In genomic region chr17:33702178-33702577, GRCm38 (mm10) we compare ENCODE assay signal across 21 mouse cellular contexts. TPM values are rescaled to one million over a fixed set of nuclear protein-coding genes. Genes with fewer than 3 reads are reported as not detected.
DNase-seq lines count a peak whose midpoint lies in the region; ATAC-seq and TF ChIP-seq lines count a peak whose summit lies in the region.
"Had no signal": no experiment of that assay in that cellular context is flagged by ENCODE, and none has a peak within 500 bp of the region (broad histone marks: within the 10 kb centered on the region; RNA-seq: fewer than 3 reads in every experiment).

No protein-coding gene starts in this region.

- intact Hi-C loops in heart, adult 2 months (cut with DNase I) = no loop called here
- intact Hi-C loops in heart, postnatal 14 days (cut with DNase I) = no loop called here

- no peak for TF ChIP-seq POLR2A in CH12.LX (IDR thresholded peaks at IDR 0.05; ENCODE audit: low read depth, low read length)
- no peak for TF ChIP-seq POLR2A in heart, adult 2 months (IDR thresholded peaks at IDR 0.05; ENCODE audit: insufficient read depth, low read depth, low read length)

- no peak for TF ChIP-seq CTCF in CH12.LX (conservative IDR thresholded peaks at IDR 0.05 in 1 of 2, IDR thresholded peaks at IDR 0.05 in 1 of 2; ENCODE audit: low read depth in 2 of 2, low read length in 2 of 2)
- TF ChIP-seq CTCF in heart, adult 2 months (IDR thresholded peaks at IDR 0.05) = no peak

- in situ Hi-C loops in CH12.LX (cut with MboI; ENCODE audit: low pct_ligation_motif_present, low pct_unique_long_range_greater_than_20kb, low sequenced_read_pairs) = no loop called here

- H3K4me2 ChIP-seq in CH12.LX (ENCODE audit: insufficient read depth, low read depth, poor library complexity, severe bottlenecking) = no peak overlapping the region
- H3K4me2 ChIP-seq: embryonic facial prominence, embryonic 12.5 days; forebrain, embryonic 13.5 days; forebrain, embryonic 15.5 days had no signal

- H3K27ac ChIP-seq in CH12.LX (ENCODE audit: insufficient read depth, low read depth) = no peak overlapping the region
- H3K27ac ChIP-seq in heart, adult 2 months = no peak overlapping the region
- H3K27ac ChIP-seq: embryonic facial prominence, embryonic 10.5 days; embryonic facial prominence, embryonic 12.5 days; forebrain, embryonic 13.5 days; forebrain, embryonic 15.5 days had no signal

- no peaks in the 10 kb centered on the region for H3K9me3 ChIP-seq in CH12.LX (replicated peaks; ENCODE audit: low read length)
- H3K9me3 ChIP-seq: embryonic facial prominence, embryonic 10.5 days; embryonic facial prominence, embryonic 12.5 days; forebrain, embryonic 13.5 days; forebrain, embryonic 15.5 days had no signal

- 73% methylated on average over 1 of the region's 1 CpGs for WGBS in heart, adult 2 months

- H3K4me3 ChIP-seq in CH12.LX (replicated peaks in 1 of 3; ENCODE audit: low read depth in 2 of 3, low read length in 2 of 3, poor library complexity in 1 of 3) = peak overlapping the region in 1 of 3 experiments; percentile 48
- H3K4me3 ChIP-seq in heart, adult 2 months = no peak overlapping the region
- H3K4me3 ChIP-seq: embryonic facial prominence, embryonic 10.5 days; embryonic facial prominence, embryonic 12.5 days; forebrain, embryonic 13.5 days; forebrain, embryonic 15.5 days had no signal

- dilution Hi-C loops in CH12.LX (cut with MboI; ENCODE audit: extremely low pct_ligation_motif_present, extremely low pct_unique_long_range_greater_than_20kb, low sequenced_read_pairs) = no loop called here

- no peaks in the 10 kb centered on the region for H3K79me2 ChIP-seq in CH12.LX (replicated peaks; ENCODE audit: control insufficient read depth, extremely low read depth, insufficient read depth, poor library complexity, severe bottlenecking)
- no peaks in the 10 kb centered on the region for H3K79me2 ChIP-seq in heart, adult 2 months (replicated peaks; ENCODE audit: control insufficient read depth, insufficient read depth, low read length)

- H3K27me3 ChIP-seq in CH12.LX (replicated peaks) = no peaks in the 10 kb centered on the region
- H3K27me3 ChIP-seq in heart, adult 2 months (ENCODE audit: control insufficient read depth, insufficient read depth, low read length) = no peaks in the 10 kb centered on the region
- H3K27me3 ChIP-seq: embryonic facial prominence, embryonic 12.5 days; forebrain, embryonic 13.5 days; forebrain, embryonic 15.5 days; Patski had no signal

- peak; percentile 28 for ATAC-seq in activated CD4-positive, CD25-positive, alpha-beta regulatory T cell, adult 4 months
- ATAC-seq: CD4-positive, CD25-positive, alpha-beta regulatory T cell, adult 4 months; forebrain, embryonic 13.5 days; forebrain, embryonic 15.5 days; forebrain, postnatal 0 days; Patski had no signal

- peak; percentile 69 for DNase-seq in CH12.LX (ENCODE audit: extremely low read depth)
- DNase-seq in heart, adult 2 months = no peak
- DNase-seq in heart, postnatal 14 days = no peak
- DNase-seq in cerebellum, adult 11 months = no peak
- DNase-seq: adrenal gland, adult 2 months; adrenal gland, postnatal 10 days; adrenal gland, postnatal 25 days; B cell, adult 2 months; cerebellum, adult 11-12 months; cerebellum, adult 2 months; cerebellum, adult 9-10 months; cerebellum, postnatal 10 days; cerebellum, postnatal 25 days; forebrain, postnatal 0 days had no signal

- H3K36me3 ChIP-seq in CH12.LX (replicated peaks in 1 of 2; ENCODE audit: control insufficient read depth in 1 of 2, insufficient read depth in 1 of 2, low read length in 1 of 2) = peaks cover 9 to 37% of the 10 kb centered on the region in 2 experiments
- peaks cover 4% of the 10 kb centered on the region for H3K36me3 ChIP-seq in heart, adult 2 months (ENCODE audit: control insufficient read depth, insufficient read depth, low read length)

- no peak for TF ChIP-seq RAD21 in CH12.LX (IDR thresholded peaks at IDR 0.05; ENCODE audit: low read depth, low read length)

- peak; percentile 58 for TF ChIP-seq EP300 in CH12.LX (IDR thresholded peaks at IDR 0.05; ENCODE audit: low read length)
- TF ChIP-seq EP300 in heart, adult 2 months (IDR thresholded peaks at IDR 0.05; ENCODE audit: insufficient read depth, low read depth, low read length) = no peak

- peaks cover 5 to 18% of the 10 kb centered on the region in 2 experiments; a peak in 3 of 4 replicates for H3K4me1 ChIP-seq in CH12.LX (ENCODE audit: control insufficient read depth in 1 of 2, insufficient read depth in 2 of 2)
- no peaks in the 10 kb centered on the region for H3K4me1 ChIP-seq in heart, adult 2 months (ENCODE audit: control insufficient read depth, insufficient read depth, low read length)
- H3K4me1 ChIP-seq: embryonic facial prominence, embryonic 10.5 days; embryonic facial prominence, embryonic 12.5 days; forebrain, embryonic 13.5 days; forebrain, embryonic 15.5 days had no signal

- H3K9ac ChIP-seq in CH12.LX (ENCODE audit: insufficient read depth, low read depth) = no peak overlapping the region
- no peak overlapping the region for H3K9ac ChIP-seq in heart, adult 2 months (ENCODE audit: low read depth, low read length)
- H3K9ac ChIP-seq: embryonic facial prominence, embryonic 12.5 days; forebrain, embryonic 13.5 days; forebrain, embryonic 15.5 days; forebrain, postnatal 0 days had no signal

TF ChIP-seq in CH12.LX, 34 proteins besides CTCF, POLR2A, EP300 and RAD21:
- TF ChIP-seq JUND (conservative IDR thresholded peaks at IDR 0.05; ENCODE audit: low read depth, low read length) (peak; percentile 85), RCOR1 (conservative IDR thresholded peaks at IDR 0.05; ENCODE audit: low read depth, low read length) (no peak), ZNF384 (IDR thresholded peaks at IDR 0.05; ENCODE audit: low read depth, low read length) (peak; percentile 93), TBP (conservative IDR thresholded peaks at IDR 0.05; ENCODE audit: low read depth, low read length) (no peak), UBTF (IDR thresholded peaks at IDR 0.05; ENCODE audit: low read depth, low read length) (no peak), KAT2A (IDR thresholded peaks at IDR 0.05; ENCODE audit: insufficient replicate concordance, low read length) (no peak), SMC3 (IDR thresholded peaks at IDR 0.05; ENCODE audit: low read depth, low read length) (no peak), ELF1 (IDR thresholded peaks at IDR 0.05; ENCODE audit: low read depth, low read length) (no peak; the same call in 1 of the 2 replicates), MYC (IDR thresholded peaks at IDR 0.05; ENCODE audit: low read depth, low read length) (0 out of 2 replicates have a peak, but pooled peaks have one; percentile 35), IRF4 (IDR thresholded peaks at IDR 0.05; ENCODE audit: low read depth, low read length) (peak; percentile 83), NELFE (IDR thresholded peaks at IDR 0.05; ENCODE audit: low read depth, low read length) (no peak), ZKSCAN1 (IDR thresholded peaks at IDR 0.05; ENCODE audit: borderline replicate concordance, low read depth, low read length) (no peak), JUN (IDR thresholded peaks at IDR 0.05; ENCODE audit: insufficient read depth, low read depth, low read length) (peak; percentile 74), ZC3H11A (IDR thresholded peaks at IDR 0.05; ENCODE audit: low read depth, low read length) (no peak), BHLHE40 (IDR thresholded peaks at IDR 0.05; ENCODE audit: low read depth, low read length) (peak; percentile 42; the same call in 1 of the 2 replicates), E2F4 (IDR thresholded peaks at IDR 0.05; ENCODE audit: insufficient replicate concordance, low read depth, low read length) (no peak), TCF12 (IDR thresholded peaks at IDR 0.05; ENCODE audit: low read depth, low read length) (no peak), ZMIZ1 (IDR thresholded peaks at IDR 0.05; ENCODE audit: low read depth, low read length) (no peak)

RNA-seq across cellular contexts. Expression of gene Hnrnpm, which starts 15.5 kb away (rescaled TPM):
- total RNA-seq in CH12.LX (2012; rRNA removed) = 174 and 217 TPM in 2 replicates
- total RNA-seq in CH12.LX (2014; rRNA removed) = 207 and 227 TPM in 2 replicates
- polyA plus RNA-seq in CH12.LX (2012; ENCODE audit: insufficient read length, low read depth) = 756 and 975 TPM in 2 replicates
- polyA plus RNA-seq in activated CD4-positive, CD25-positive, alpha-beta regulatory T cell, adult 4 months (2017; shearing (Covaris generic)) = 100 to 1,000 TPM; 338 to 341 TPM
- 10 to 100 TPM; 87.9 to 89.9 TPM for total RNA-seq in heart, adult 2 months (2021)
- polyA plus RNA-seq in heart, adult 2 months (2012; rRNA removed) = 36.2 and 51.2 TPM in 2 replicates
- total RNA-seq in heart, postnatal 14 days (2021) = 100 to 1,000 TPM; 101 to 111 TPM

RNA-seq across cellular contexts. Expression of gene March2, which starts 16.3 kb away (rescaled TPM):
- total RNA-seq in CH12.LX (2012; rRNA removed) (8.9 and 9.2 TPM in 2 replicates), CH12.LX (2014; rRNA removed) (9.3 and 9.7 TPM in 2 replicates)
- polyA plus RNA-seq in CH12.LX (2012; ENCODE audit: insufficient read length, low read depth) = 10.2 and 12.2 TPM in 2 replicates
- 10 to 100 TPM; 27.2 to 33.5 TPM for polyA plus RNA-seq in activated CD4-positive, CD25-positive, alpha-beta regulatory T cell, adult 4 months (2017; shearing (Covaris generic))
- 100 to 1,000 TPM; 136 to 182 TPM for total RNA-seq in heart, adult 2 months (2021)
- polyA plus RNA-seq in heart, adult 2 months (2012; rRNA removed) = 146 and 147 TPM in 2 replicates
- 100 to 1,000 TPM; 160 to 167 TPM for total RNA-seq in heart, postnatal 14 days (2021)

RNA-seq across cellular contexts. Expression of gene Rab11b, which starts 58.2 kb away (rescaled TPM):
- total RNA-seq in CH12.LX (2012; rRNA removed) (31.8 and 32.7 TPM in 2 replicates), CH12.LX (2014; rRNA removed) (17.4 and 18.7 TPM in 2 replicates)
- polyA plus RNA-seq in CH12.LX (2012; ENCODE audit: insufficient read length, low read depth) = 49.0 and 57.9 TPM in 2 replicates
- polyA plus RNA-seq in activated CD4-positive, CD25-positive, alpha-beta regulatory T cell, adult 4 months (2017; shearing (Covaris generic)) = 100 to 1,000 TPM; 227 to 308 TPM
- 100 to 1,000 TPM; 238 to 272 TPM for total RNA-seq in heart, adult 2 months (2021)
- polyA plus RNA-seq in heart, adult 2 months (2012; rRNA removed) = 388 and 477 TPM in 2 replicates
- 100 to 1,000 TPM; 271 to 275 TPM for total RNA-seq in heart, postnatal 14 days (2021)

Comparison
In these comparisons a context has a peak if more than half of its experiments do, and no peak if none do; other contexts are left out.
1. RNA of gene March2, which starts 16.3 kb away (total RNA-seq): 136 to 182 TPM in heart, adult 2 months and 160 to 167 TPM in heart, postnatal 14 days; 8.9 to 9.7 TPM in CH12.LX; every median in the first group is over 10 times any median in the second.
2. RNA of gene Rab11b, which starts 58.2 kb away (total RNA-seq): 271 to 275 TPM in heart, postnatal 14 days and 238 to 272 TPM in heart, adult 2 months; 17.4 to 32.7 TPM in CH12.LX; every median in the first group is over 4 times any median in the second.